Mouse (Mus musculus): ENCODE measurements around the gene Gm5414. TPM values are rescaled to one million over a fixed set of nuclear protein-coding genes. Genes with fewer than 3 reads are reported as not detected.

Gene Gm5414
- not detected in 2 replicates for polyA plus RNA-seq (2014; fragmentation: Nextera tagmentation; extraction: Ambion mirVana)

DNA sequence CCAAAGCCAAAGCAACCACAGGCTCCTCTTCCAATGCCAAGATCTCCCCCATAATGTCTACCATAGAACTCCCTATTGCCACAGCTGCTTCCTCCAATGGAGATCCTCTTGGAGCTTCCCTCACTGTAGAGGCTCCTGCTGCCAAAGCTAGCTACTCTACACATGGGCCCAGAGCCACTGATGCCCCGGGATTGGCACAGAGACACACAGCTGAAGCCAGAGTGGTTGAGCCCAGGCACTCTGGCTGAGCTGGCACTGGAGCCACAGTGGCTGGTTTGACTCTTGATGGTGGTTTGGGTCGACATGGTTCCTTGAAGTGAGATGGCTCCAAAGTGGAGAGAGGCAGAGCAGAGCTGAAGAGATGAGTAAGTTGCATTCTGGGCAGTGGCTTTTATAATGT, at the start of gene Gm5414:
TSS of gene Gm5414 (minus strand) at position 305 of the 400 bp plus-strand sequence.
- Histone ChIP-seq H3K9ac (ENCODE audit: low read length) (no peak within 1 kb of the TSS), H3K4me1 (ENCODE audit: control insufficient read depth, insufficient read depth, low read length) (no peaks in the 10 kb centered on the region), H3K4me2 (ENCODE audit: low read length) (no peak within 1 kb of the TSS), H3K4me3 (ENCODE audit: low read depth, low read length) (no peak within 1 kb of the TSS), H3K36me3 (ENCODE audit: control insufficient read depth, insufficient read depth, low read length) (no peaks in the 10 kb centered on the region), H3K27ac (ENCODE audit: low read depth, low read length) (no peak within 1 kb of the TSS), H3K27me3 (replicated peaks; ENCODE audit: control insufficient read depth, insufficient read depth, low read length) (no peaks in the 10 kb centered on the region), H3K9me3 (replicated peaks; ENCODE audit: control insufficient read depth, low read length) (no peaks in the 10 kb centered on the region)
- ATAC-seq (no peak), DNase-seq (ENCODE audit: low spot score) (no peak)
- WGBS = 86% methylated on average over 2 of the region's 2 CpGs

GRCm38 (mm10) chr15:101675978-101676377, 48.0 kb upstream of the Gm5414 start:
- DNase-seq (ENCODE audit: low spot score) = no peak
- no peak overlapping the region for H3K4me3 ChIP-seq (ENCODE audit: low read depth, low read length)

DNA sequence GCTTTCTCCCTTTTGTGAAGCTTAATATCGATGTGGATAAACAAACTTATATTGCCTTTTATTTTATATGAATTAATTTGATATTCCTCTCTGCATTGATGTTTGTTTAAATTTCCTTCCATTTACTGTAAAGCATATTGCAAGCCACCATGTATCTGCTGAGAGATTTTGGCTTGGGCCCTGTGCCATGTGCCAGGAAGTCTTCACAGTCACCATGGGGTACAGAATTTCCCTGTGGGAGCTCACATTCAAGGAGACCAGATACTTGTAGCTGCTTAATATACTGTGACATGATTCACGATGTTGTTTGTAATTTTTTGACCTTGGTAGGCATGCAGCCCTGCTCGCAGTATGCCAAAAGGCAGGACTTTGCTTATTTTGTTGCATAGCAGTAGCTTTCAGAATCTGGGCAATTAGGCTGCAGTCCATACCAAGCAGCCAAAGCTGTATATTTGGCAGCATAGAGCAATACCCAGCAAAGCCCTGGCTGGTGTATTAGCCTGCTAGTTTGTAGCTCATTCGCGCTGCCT, 24.8 kb upstream of the Gm5414 start:
- WGBS = 93% methylated on average over 5 of the region's 5 CpGs
- Histone ChIP-seq H3K4me2 (ENCODE audit: low read length) (no peak overlapping the region), H3K9ac (ENCODE audit: low read length) (no peak overlapping the region), H3K27ac (ENCODE audit: low read depth, low read length) (no peak overlapping the region), H3K36me3 (ENCODE audit: control insufficient read depth, insufficient read depth, low read length) (no peaks in the 10 kb centered on the region), H3K27me3 (replicated peaks; ENCODE audit: control insufficient read depth, insufficient read depth, low read length) (no peaks in the 10 kb centered on the region), H3K4me1 (ENCODE audit: control insufficient read depth, insufficient read depth, low read length) (no peaks in the 10 kb centered on the region), H3K9me3 (replicated peaks; ENCODE audit: control insufficient read depth, low read length) (no peaks in the 10 kb centered on the region), H3K4me3 (ENCODE audit: low read depth, low read length) (no peak overlapping the region)
- peak; percentile 30 for DNase-seq (ENCODE audit: low spot score)
- no peak for ATAC-seq

More at GRCm38 (mm10) chr15:101675978-101676377, 48.0 kb upstream of the Gm5414 start:
- H3K4me1 ChIP-seq (ENCODE audit: control insufficient read depth, insufficient read depth, low read length) = no peaks in the 10 kb centered on the region
- H3K9me3 ChIP-seq (replicated peaks; ENCODE audit: control insufficient read depth, low read length) = no peaks in the 10 kb centered on the region
- no peak overlapping the region for H3K27ac ChIP-seq (ENCODE audit: low read depth, low read length)
- 90% methylated on average over 1 of the region's 1 CpGs for WGBS
- no peaks in the 10 kb centered on the region for H3K27me3 ChIP-seq (replicated peaks; ENCODE audit: control insufficient read depth, insufficient read depth, low read length)
- no peak overlapping the region for H3K9ac ChIP-seq (ENCODE audit: low read length)
- no peak overlapping the region for H3K4me2 ChIP-seq (ENCODE audit: low read length)
- H3K36me3 ChIP-seq (ENCODE audit: control insufficient read depth, insufficient read depth, low read length) = no peaks in the 10 kb centered on the region
- ATAC-seq = no peak

- ATAC-seq = no peak
Observed at GRCm38 (mm10) chr15:101647280-101647679, 19.3 kb upstream of the Gm5414 start, which contains the start of gene Gm5478. Gene Gm5478, minus strand, starts transcription at chr15:101647380.

DNA sequence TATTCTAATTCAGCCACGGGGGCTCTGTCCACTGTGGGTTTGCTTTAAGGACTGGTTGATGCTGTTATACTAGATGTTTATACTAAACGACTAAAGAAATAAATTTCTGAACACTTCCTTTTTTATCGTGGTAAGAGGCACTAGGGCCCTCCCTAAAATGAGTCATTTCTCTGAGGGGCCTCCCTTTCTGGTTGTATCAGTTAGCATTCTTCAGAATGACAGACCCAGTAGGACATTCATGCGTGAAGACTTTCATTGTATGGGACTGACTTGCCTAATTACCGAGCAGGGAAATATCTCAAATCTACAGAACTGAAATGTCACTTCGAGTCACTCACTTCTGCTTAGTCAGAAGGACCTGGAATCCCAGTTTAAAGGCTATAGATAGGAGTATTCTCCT, 28.9 kb downstream of the Gm5414 start:
- no peak for ATAC-seq
- Histone ChIP-seq H3K4me3 (ENCODE audit: low read depth, low read length) (no peak overlapping the region), H3K9me3 (replicated peaks; ENCODE audit: control insufficient read depth, low read length) (no peaks in the 10 kb centered on the region), H3K4me1 (ENCODE audit: control insufficient read depth, insufficient read depth, low read length) (no peaks in the 10 kb centered on the region), H3K27me3 (replicated peaks; ENCODE audit: control insufficient read depth, insufficient read depth, low read length) (no peaks in the 10 kb centered on the region), H3K9ac (ENCODE audit: low read length) (no peak overlapping the region), H3K4me2 (ENCODE audit: low read length) (no peak overlapping the region), H3K36me3 (ENCODE audit: control insufficient read depth, insufficient read depth, low read length) (no peaks in the 10 kb centered on the region), H3K27ac (ENCODE audit: low read depth, low read length) (no peak overlapping the region)
- 64% methylated on average over 6 of the region's 6 CpGs for WGBS
- DNase-seq (ENCODE audit: low spot score) = no peak

More at GRCm38 (mm10) chr15:101647280-101647679, 19.3 kb upstream of the Gm5414 start, which contains the start of gene Gm5478:
- Histone ChIP-seq H3K9ac (ENCODE audit: low read length) (no peak within 1 kb of the TSS), H3K4me1 (ENCODE audit: control insufficient read depth, insufficient read depth, low read length) (no peaks in the 10 kb centered on the region), H3K4me2 (ENCODE audit: low read length) (no peak within 1 kb of the TSS), H3K9me3 (replicated peaks; ENCODE audit: control insufficient read depth, low read length) (no peaks in the 10 kb centered on the region), H3K27me3 (replicated peaks; ENCODE audit: control insufficient read depth, insufficient read depth, low read length) (no peaks in the 10 kb centered on the region), H3K27ac (ENCODE audit: low read depth, low read length) (no peak within 1 kb of the TSS), H3K36me3 (ENCODE audit: control insufficient read depth, insufficient read depth, low read length) (no peaks in the 10 kb centered on the region), H3K4me3 (ENCODE audit: low read depth, low read length) (no peak within 1 kb of the TSS)
- DNase-seq (ENCODE audit: low spot score) = no peak
- 83% methylated on average over 3 of the region's 3 CpGs for WGBS

DNA sequence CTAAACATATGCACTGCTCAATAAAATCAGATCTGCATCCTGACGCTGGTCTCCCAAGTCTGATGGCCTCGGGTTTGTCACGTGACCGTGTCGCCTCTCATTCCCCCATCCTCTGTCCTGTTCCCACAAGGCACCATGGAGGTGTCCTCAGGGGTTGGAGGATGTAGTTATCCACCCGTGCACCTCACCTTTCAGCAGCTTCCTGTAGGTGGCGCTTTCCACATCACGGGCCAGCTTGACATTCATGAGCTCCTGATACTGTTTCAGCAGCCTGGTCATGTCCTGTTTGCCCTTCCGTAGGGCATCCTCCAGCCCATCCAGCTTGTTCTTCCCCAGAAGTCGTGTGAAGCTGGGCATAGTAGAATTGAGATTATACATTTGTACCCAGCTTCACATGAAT, 39.8 kb downstream of the Gm5414 start:
- Histone ChIP-seq H3K4me3 (ENCODE audit: low read depth, low read length) (no peak overlapping the region), H3K9ac (ENCODE audit: low read length) (no peak overlapping the region), H3K36me3 (ENCODE audit: control insufficient read depth, insufficient read depth, low read length) (no peaks in the 10 kb centered on the region), H3K4me1 (ENCODE audit: control insufficient read depth, insufficient read depth, low read length) (no peaks in the 10 kb centered on the region), H3K27ac (ENCODE audit: low read depth, low read length) (no peak overlapping the region), H3K4me2 (ENCODE audit: low read length) (no peak overlapping the region), H3K9me3 (replicated peaks; ENCODE audit: control insufficient read depth, low read length) (no peaks in the 10 kb centered on the region), H3K27me3 (replicated peaks; ENCODE audit: control insufficient read depth, insufficient read depth, low read length) (no peaks in the 10 kb centered on the region)
- DNase-seq (ENCODE audit: low spot score) (no peak), ATAC-seq (no peak)
- 80% methylated on average over 10 of the region's 10 CpGs for WGBS

DNA sequence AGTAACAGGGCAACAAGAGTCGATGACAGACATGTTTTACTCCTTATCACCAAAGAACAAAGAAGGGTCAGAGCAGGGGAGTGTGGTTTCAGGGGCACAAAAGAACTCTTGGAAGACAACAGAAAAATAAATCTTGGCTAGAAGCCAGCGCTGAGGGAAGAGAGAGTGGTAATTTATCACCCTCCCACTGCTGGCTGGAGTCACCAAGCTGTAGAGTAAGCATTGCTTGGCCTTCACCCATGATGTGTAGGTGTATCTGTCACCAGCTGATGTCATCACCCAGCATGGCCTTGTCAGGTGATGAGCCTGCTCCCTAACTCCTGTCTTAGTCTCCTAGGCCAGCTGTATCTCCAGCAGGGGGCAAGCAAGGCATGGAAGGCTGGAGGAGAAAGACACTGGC, 43.5 kb downstream of the Gm5414 start:
- 55% methylated on average over 2 of the region's 2 CpGs for WGBS
- Histone ChIP-seq H3K4me3 (ENCODE audit: low read depth, low read length) (no peak overlapping the region), H3K27me3 (replicated peaks; ENCODE audit: control insufficient read depth, insufficient read depth, low read length) (no peaks in the 10 kb centered on the region), H3K9ac (ENCODE audit: low read length) (no peak overlapping the region), H3K9me3 (replicated peaks; ENCODE audit: control insufficient read depth, low read length) (no peaks in the 10 kb centered on the region), H3K4me2 (ENCODE audit: low read length) (no peak overlapping the region), H3K36me3 (ENCODE audit: control insufficient read depth, insufficient read depth, low read length) (no peaks in the 10 kb centered on the region), H3K4me1 (ENCODE audit: control insufficient read depth, insufficient read depth, low read length) (no peaks in the 10 kb centered on the region), H3K27ac (ENCODE audit: low read depth, low read length) (no peak overlapping the region)
- ATAC-seq (no peak), DNase-seq (ENCODE audit: low spot score) (no peak)

DNA sequence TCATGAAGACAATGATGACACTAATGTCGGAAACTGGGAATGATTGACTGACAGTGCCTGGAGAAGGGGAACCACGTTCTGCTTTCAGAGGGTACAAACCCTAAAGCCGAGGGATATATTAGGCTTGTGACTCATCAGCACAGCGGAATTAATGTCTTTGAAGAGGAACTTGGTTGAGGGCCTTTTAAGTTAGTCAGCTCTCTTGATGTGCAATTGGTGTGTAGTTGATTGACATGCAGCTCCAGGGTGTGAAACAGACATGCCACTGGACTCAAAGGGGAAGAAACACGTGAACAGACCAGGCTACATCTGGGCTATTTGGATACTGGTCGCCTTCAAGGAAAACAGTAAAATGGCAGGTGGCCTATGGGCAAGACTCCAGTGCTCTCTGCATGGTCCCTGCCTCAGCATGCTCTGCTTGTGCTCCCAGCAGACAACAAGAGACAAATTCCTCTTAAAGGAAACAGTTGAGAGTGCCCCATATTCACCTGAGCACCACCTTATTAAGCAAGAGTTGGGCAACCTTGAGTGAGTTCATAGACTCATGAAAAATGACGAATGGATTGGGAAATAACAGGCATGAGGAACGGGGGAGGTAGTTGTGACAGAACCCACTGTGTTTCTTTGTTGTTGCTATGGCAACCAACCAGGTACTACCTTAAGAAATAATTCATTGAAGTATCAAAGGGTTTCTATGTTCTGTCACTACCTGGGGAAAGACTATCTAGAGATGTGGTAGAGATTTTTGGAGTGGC, 44.6 kb downstream of the Gm5414 start:
- H3K9ac ChIP-seq (ENCODE audit: low read length) = no peak overlapping the region
- 83% methylated on average over 8 of the region's 8 CpGs for WGBS
- ATAC-seq (no peak), DNase-seq (ENCODE audit: low spot score) (no peak)
- no peak overlapping the region for H3K4me3 ChIP-seq (ENCODE audit: low read depth, low read length)
- H3K9me3 ChIP-seq (replicated peaks; ENCODE audit: control insufficient read depth, low read length) = no peaks in the 10 kb centered on the region
- no peaks in the 10 kb centered on the region for H3K27me3 ChIP-seq (replicated peaks; ENCODE audit: control insufficient read depth, insufficient read depth, low read length)
- H3K4me1 ChIP-seq (ENCODE audit: control insufficient read depth, insufficient read depth, low read length) = no peaks in the 10 kb centered on the region
- no peaks in the 10 kb centered on the region for H3K36me3 ChIP-seq (ENCODE audit: control insufficient read depth, insufficient read depth, low read length)
- H3K27ac ChIP-seq (ENCODE audit: low read depth, low read length) = no peak overlapping the region
- no peak overlapping the region for H3K4me2 ChIP-seq (ENCODE audit: low read length)

DNA sequence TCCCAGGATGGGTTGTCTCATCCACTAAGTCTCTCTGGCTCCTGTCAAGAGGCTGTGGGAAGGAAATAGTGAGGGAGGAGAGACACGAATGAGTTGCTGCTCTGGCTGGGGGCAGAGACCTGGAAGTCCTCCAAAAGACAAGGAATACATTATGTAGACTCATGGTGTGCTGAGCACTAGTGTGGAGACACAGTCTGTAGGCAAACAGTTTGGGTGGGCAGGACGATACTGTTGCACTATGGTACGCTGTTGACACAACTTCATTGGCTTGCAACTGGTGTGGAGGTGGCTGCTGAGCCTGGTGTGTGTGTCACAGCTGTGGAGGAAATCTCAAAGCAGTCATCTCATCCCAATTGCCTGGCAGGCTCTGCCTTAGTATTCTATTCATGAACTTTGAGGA, 46.3 kb downstream of the Gm5414 start:
- ATAC-seq = no peak

More for the DNA sequence above, 46.3 kb downstream of the Gm5414 start:
- Histone ChIP-seq H3K36me3 (ENCODE audit: control insufficient read depth, insufficient read depth, low read length) (no peaks in the 10 kb centered on the region), H3K27me3 (replicated peaks; ENCODE audit: control insufficient read depth, insufficient read depth, low read length) (no peaks in the 10 kb centered on the region), H3K4me3 (ENCODE audit: low read depth, low read length) (no peak overlapping the region), H3K27ac (ENCODE audit: low read depth, low read length) (no peak overlapping the region), H3K9ac (ENCODE audit: low read length) (no peak overlapping the region), H3K9me3 (replicated peaks; ENCODE audit: control insufficient read depth, low read length) (no peaks in the 10 kb centered on the region), H3K4me1 (ENCODE audit: control insufficient read depth, insufficient read depth, low read length) (no peaks in the 10 kb centered on the region), H3K4me2 (ENCODE audit: low read length) (no peak overlapping the region)
- 81% methylated on average over 3 of the region's 3 CpGs for WGBS
- DNase-seq (ENCODE audit: low spot score) = no peak

Data from forebrain, embryonic 14.5 days (tissue).